Mouse (Mus musculus) liver, postnatal 0 days (tissue): ENCODE results near the gene Ap3b1.

Experiments used
- CTCF ChIP-seq: sonication (generic); IDR thresholded peaks from 2 replicates; pipeline ENCODE4 v1.5.1; 2016; ENCODE audit warnings: antibody characterized with exemption, low read depth
- EP300 ChIP-seq: IDR thresholded peaks from 2 replicates; pipeline ENCODE4 v1.6.1; 2016; ENCODE audit warnings: antibody characterized with exemption, low read depth, mild to moderate bottlenecking

- TF ChIP-seq CTCF (no peak), EP300 (no peak)
Observed at GRCm38 (mm10) chr13:94546246-94546645, 187.5 kb downstream of the Ap3b1 start.
